Mouse (Mus musculus) embryonic fibroblast, embryonic 13.5 days (primary cell): ENCODE measurements around the gene Spdef.

Source experiments
- CTCF ChIP-seq: IDR thresholded peaks from 2 replicates; pipeline ENCODE4 v1.5.1; 2011; ENCODE audit warnings: mild to moderate bottlenecking, control low read depth, low read length, moderate library complexity, borderline replicate concordance; ENCODE audit not compliant: insufficient read depth
- POLR2A ChIP-seq: IDR thresholded peaks from 2 replicates; pipeline ENCODE4 v1.6.1; 2011; ENCODE audit warnings: low read depth, mild to moderate bottlenecking, control low read depth, low read length, moderate library complexity

DNA sequence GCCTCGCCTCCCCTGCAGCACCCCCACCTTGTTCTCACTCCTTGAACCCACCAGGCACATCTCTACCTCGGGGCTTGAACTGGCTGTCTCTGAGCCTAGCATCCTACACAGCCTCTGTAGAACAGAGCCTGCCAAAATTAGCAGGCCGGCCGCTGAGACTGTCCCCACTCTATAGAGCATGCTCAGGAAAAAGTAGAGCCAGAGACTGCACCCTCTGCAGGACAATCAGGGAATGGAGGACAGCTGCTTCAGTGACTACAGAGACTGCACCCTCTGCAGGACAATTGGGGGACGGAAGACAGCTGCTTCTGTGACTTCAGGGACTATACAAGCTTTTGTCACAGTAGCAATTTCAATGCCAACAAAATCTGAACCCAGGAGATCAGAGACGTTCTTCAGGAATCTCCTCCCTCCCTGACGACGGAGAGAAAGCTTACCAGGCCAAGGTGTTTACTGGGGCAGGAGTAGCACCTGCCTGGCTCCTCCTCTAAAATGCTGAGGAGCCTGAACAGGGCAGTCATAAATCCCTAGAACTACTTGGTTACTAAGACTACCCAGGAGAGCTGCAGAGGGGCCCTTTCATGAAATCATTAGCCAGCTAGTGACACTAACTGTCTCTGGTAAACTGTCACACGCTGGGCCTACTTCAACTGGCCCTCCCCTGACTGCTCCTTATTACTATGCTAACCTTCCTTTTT is 33.0 kb upstream of the Spdef start:
- TF ChIP-seq POLR2A (no peak), CTCF (peak; percentile 66; the same call in 1 of the 2 replicates)
